In genomic region chr19:55063272-55063671, GRCm38 (mm10) we compare ENCODE assay signal across 8 mouse cellular contexts.
DNase-seq lines count a peak whose midpoint lies in the region; ATAC-seq lines count a peak whose summit lies in the region.
"Had no signal": no experiment of that assay in that cellular context is flagged by ENCODE, and none has a peak within 500 bp of the region (broad histone marks: within the 10 kb centered on the region; RNA-seq: fewer than 3 reads in every experiment).

No protein-coding gene starts in this region.

- H3K4me1 ChIP-seq in neural tube, embryonic 11.5 days (ENCODE audit: control insufficient read depth, insufficient read depth, low read length): peaks cover 4% of the 10 kb centered on the region
- peaks cover 13% of the 10 kb centered on the region for H3K4me1 ChIP-seq in neural tube, embryonic 15.5 days
- peaks cover 12% of the 10 kb centered on the region for H3K4me1 ChIP-seq in embryonic facial prominence, embryonic 10.5 days
- peaks cover 15% of the 10 kb centered on the region for H3K4me1 ChIP-seq in lung, embryonic 16.5 days (replicated peaks; ENCODE audit: control insufficient read depth, insufficient read depth, low read length)

- H3K9ac ChIP-seq in neural tube, embryonic 11.5 days (ENCODE audit: low read length): no peak overlapping the region
- H3K9ac ChIP-seq in neural tube, embryonic 15.5 days (replicated peaks): no peak overlapping the region
- H3K9ac ChIP-seq in lung, embryonic 16.5 days (ENCODE audit: low read length): no peak overlapping the region
- H3K9ac ChIP-seq: liver, embryonic 14.5 days had no signal

- H3K4me3 ChIP-seq in neural tube, embryonic 11.5 days (ENCODE audit: low read depth, low read length): no peak overlapping the region
- no peak overlapping the region for H3K4me3 ChIP-seq in neural tube, embryonic 15.5 days (replicated peaks)
- H3K4me3 ChIP-seq in embryonic facial prominence, embryonic 10.5 days: no peak overlapping the region
- H3K4me3 ChIP-seq in lung, embryonic 16.5 days (ENCODE audit: low read length): no peak overlapping the region

- no peak overlapping the region for H3K4me2 ChIP-seq in neural tube, embryonic 11.5 days (ENCODE audit: low read depth)
- no peak overlapping the region for H3K4me2 ChIP-seq in neural tube, embryonic 15.5 days
- H3K4me2 ChIP-seq in lung, embryonic 16.5 days (ENCODE audit: low read depth, low read length): peak overlapping the region; percentile 32

- 46% methylated on average over 6 of the region's 6 CpGs for WGBS in neural tube, embryonic 11.5 days
- WGBS in neural tube, embryonic 15.5 days: 34% methylated on average over 6 of the region's 6 CpGs
- WGBS in embryonic facial prominence, embryonic 10.5 days: 36% methylated on average over 6 of the region's 6 CpGs
- WGBS in lung, embryonic 16.5 days: 17% methylated on average over 6 of the region's 6 CpGs

- no peaks in the 10 kb centered on the region for H3K27me3 ChIP-seq in neural tube, embryonic 11.5 days (ENCODE audit: control insufficient read depth, insufficient read depth, low read length)
- H3K27me3 ChIP-seq in neural tube, embryonic 15.5 days (replicated peaks): no peaks in the 10 kb centered on the region
- H3K27me3 ChIP-seq in embryonic facial prominence, embryonic 10.5 days (replicated peaks; ENCODE audit: low read depth, poor library complexity, severe bottlenecking): no peaks in the 10 kb centered on the region
- H3K27me3 ChIP-seq in lung, embryonic 16.5 days (ENCODE audit: control insufficient read depth, insufficient read depth, low read depth, low read length): no peaks in the 10 kb centered on the region

- no peak for ATAC-seq in neural tube, embryonic 11.5 days (ENCODE audit: insufficient read depth, low FRiP score, low TSS enrichment)
- ATAC-seq in neural tube, embryonic 15.5 days (ENCODE audit: low FRiP score): no peak
- peak; percentile 83 for ATAC-seq in lung, embryonic 16.5 days (ENCODE audit: low read depth)

- H3K36me3 ChIP-seq in neural tube, embryonic 11.5 days (ENCODE audit: control insufficient read depth, insufficient read depth, low read length): no peaks in the 10 kb centered on the region
- H3K36me3 ChIP-seq in neural tube, embryonic 15.5 days: peaks cover 20% of the 10 kb centered on the region; the same call in 1 of the 2 replicates
- peaks cover 7% of the 10 kb centered on the region for H3K36me3 ChIP-seq in embryonic facial prominence, embryonic 10.5 days (replicated peaks)
- H3K36me3 ChIP-seq in lung, embryonic 16.5 days (ENCODE audit: control insufficient read depth, insufficient read depth, low read length): peaks cover 8% of the 10 kb centered on the region; the same call in 1 of the 2 replicates

- peak; percentile 38 for DNase-seq in neural tube, embryonic 11.5 days (ENCODE audit: low spot score)
- peak; percentile 49 for DNase-seq in embryonic facial prominence, embryonic 10.5 days (ENCODE audit: low spot score)
- peak; percentile 43 for DNase-seq in yolk sac, embryonic 10.5 days (ENCODE audit: low spot score)
- DNase-seq in cerebellum, adult 18-20 months: no peak
- no peak for DNase-seq in frontal cortex, adult 2 months (ENCODE audit: extremely low spot score in 1 of 2, low spot score in 1 of 2)

- H3K9me3 ChIP-seq in neural tube, embryonic 11.5 days (ENCODE audit: control insufficient read depth, low read length): no peaks in the 10 kb centered on the region
- H3K9me3 ChIP-seq in neural tube, embryonic 15.5 days (replicated peaks): no peaks in the 10 kb centered on the region
- peaks cover 9% of the 10 kb centered on the region for H3K9me3 ChIP-seq in embryonic facial prominence, embryonic 10.5 days
- peaks cover 10% of the 10 kb centered on the region for H3K9me3 ChIP-seq in lung, embryonic 16.5 days (ENCODE audit: control insufficient read depth, low read length)

- H3K27ac ChIP-seq in neural tube, embryonic 11.5 days (ENCODE audit: low read depth, low read length): no peak overlapping the region
- H3K27ac ChIP-seq in neural tube, embryonic 15.5 days (replicated peaks): no peak overlapping the region
- no peak overlapping the region for H3K27ac ChIP-seq in embryonic facial prominence, embryonic 10.5 days (replicated peaks)
- peak overlapping the region; percentile 35 for H3K27ac ChIP-seq in lung, embryonic 16.5 days (ENCODE audit: low read length)
- H3K27ac ChIP-seq: liver, embryonic 14.5 days had no signal

Comparison
In these comparisons a context has a peak if more than half of its experiments do, and no peak if none do; other contexts are left out.
1. DNase-seq: peak in neural tube, embryonic 11.5 days (single experiment), embryonic facial prominence, embryonic 10.5 days (single experiment) and yolk sac, embryonic 10.5 days (single experiment); none in cerebellum, adult 18-20 months (0 of 2) and frontal cortex, adult 2 months (0 of 2).